Mouse (Mus musculus) lung, postnatal 10 days (tissue): ENCODE measurements around the gene Cd47.

Source experiments
- DNase-seq: peaks from one replicate; pipeline ENCODE4 v3.0.0; 2021

The Cd47 gene

DNA sequence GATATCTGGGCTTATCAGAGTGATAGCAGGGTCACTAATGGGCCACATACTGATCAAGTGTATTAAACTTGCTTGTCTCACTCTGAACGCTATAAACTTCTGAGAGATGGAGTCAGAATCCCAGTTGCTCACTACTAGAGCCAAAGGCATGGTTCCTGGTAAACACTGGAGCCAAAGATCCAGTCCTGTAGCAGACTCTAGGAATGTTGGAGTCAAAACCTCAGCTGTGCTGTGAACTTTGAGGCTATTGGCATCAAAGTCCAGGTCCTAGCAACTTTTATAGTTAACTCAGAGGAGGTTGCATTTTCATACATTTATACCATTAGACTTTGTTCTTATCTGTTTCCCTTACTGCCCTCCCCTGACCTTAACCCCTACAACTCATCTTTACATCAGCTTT, 74.2 kb downstream of the Cd47 start:
- no peak for DNase-seq

GRCm38 (mm10) chr16:49876291-49877030, 76.1 kb downstream of the Cd47 start:
- DNase-seq: no peak

GRCm38 (mm10) chr16:49877243-49877642, 76.9 kb downstream of the Cd47 start:
- DNase-seq: no peak

DNA sequence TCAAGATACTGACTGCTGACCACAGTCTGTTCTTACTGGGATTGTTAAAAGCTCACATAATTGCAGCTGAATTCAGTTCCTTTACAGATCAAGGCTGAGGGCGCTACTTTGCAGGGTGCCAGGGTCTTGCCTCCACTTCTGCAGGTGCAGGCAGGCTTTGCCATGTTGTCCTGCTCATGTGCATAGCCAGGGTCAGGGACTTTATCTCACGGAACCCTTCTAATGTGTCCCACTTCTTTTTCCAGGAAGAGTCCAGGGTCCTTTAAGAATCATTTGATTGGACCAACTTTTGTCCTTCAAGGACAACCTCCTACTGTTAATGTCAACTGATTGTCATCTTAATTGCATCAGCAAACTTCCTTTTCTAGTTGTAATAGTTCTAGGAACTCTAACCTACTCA, 77.7 kb downstream of the Cd47 start:
- DNase-seq: no peak

- no peak for DNase-seq
These were observed 86.2 kb downstream of the Cd47 start for GRCm38 (mm10) chr16:49886403-49887066.

- DNase-seq: no peak
These were observed 87.0 kb downstream of the Cd47 start for GRCm38 (mm10) chr16:49887290-49887689.

DNA sequence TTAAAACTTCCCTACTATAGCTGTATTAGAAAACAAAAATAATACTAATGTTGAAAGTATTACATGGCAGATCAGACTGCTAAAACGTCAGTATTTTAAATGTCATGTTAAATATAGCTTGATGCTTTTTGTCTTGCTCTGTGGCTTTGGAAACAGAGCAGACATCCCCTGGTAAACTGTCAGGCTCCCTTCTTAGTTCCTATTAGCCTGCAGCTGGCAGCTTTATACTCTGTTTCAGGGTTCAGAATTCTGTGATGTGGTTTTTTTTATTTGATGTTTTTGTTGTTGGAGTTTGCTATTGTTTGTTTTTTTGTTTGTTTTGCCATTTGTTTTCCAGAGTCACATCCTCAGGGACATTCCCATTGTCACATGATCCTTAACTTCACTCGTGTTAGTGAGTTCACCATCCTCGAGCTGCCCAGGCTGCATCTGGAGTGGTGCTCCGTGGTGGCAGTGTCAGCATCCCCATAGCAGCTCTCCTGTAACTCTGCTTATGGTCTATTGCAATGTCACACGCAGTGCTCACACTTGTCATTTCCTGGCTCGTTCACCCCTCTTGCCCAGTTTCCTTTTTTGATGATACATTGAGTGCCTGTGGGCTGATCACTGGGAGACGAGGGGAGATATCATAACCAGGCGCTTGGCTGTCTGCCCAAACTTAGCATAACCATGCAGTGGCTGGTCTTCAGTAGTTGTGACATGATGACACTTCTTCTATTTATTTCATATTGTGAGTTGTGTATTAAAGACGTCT, 87.7 kb downstream of the Cd47 start:
- DNase-seq: peak; percentile 42

GRCm38 (mm10) chr16:49889031-49889655, 88.8 kb downstream of the Cd47 start:
- DNase-seq: no peak

DNA sequence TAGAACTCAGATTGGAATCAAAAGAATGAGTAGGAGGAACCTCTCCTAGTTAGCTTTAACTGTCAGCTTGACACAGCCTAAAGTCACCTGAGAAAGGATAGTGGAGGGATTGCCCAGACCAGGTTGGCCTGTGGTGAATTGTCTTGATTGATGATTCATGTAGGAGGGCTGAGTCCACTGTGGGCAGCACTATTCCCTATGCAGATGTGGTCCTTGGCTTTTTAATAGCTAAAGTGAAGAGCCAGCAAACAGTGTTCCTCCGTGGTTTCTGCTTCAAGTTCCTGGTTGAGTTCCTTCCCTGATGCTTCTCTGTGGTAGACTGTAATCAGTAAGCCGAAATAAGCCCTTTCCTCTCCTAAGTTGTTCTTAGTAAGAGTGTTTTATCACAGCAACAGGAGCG, 91.9 kb downstream of the Cd47 start:
- DNase-seq: no peak

- DNase-seq: peak; percentile 33
These were observed 92.6 kb downstream of the Cd47 start for GRCm38 (mm10) chr16:49892945-49893344.

- peak; percentile 47 for DNase-seq
These were observed 94.3 kb downstream of the Cd47 start for GRCm38 (mm10) chr16:49894624-49895023.

- no peak for DNase-seq
These were observed 95.8 kb downstream of the Cd47 start for GRCm38 (mm10) chr16:49896132-49896531.

DNA sequence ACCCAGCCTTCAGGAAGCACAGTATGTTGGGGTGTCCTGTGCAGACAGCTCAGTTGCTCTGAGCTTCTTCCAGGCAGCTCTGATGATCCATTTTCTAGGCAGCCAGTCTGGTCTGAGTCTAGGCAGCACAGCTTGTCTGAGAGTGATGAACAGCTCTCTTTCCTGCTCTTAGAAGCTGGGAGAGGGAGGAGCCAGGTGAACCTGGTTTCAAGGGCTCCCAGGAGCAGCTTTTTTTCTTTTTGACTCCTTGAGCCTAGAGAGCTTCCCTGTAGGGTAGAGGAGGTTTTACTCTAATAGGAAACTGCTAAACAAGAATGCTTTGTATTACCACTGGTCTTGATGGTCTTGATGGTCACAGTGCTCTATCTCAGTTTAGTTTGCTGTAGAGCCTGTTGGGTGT, 101.1 kb downstream of the Cd47 start:
- no peak for DNase-seq

DNA sequence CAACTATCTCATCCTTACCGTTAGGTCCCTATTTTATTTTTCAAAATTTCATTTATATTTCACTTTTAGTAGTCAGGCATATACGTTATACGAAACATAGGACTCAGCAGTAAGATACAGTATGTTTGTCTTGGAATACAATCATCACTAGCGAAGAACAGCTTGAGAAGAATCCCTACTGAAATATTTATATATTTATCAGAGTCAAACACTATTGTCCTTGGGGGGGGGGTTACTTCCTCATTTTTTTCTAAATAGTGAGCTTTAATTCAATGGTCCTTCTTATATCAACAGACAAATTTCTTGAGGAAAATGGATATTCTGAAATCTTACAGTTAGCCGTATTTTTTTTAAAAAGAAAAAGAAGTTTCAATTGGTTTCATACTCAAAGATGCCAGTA, 101.8 kb downstream of the Cd47 start:
- DNase-seq: no peak

GRCm38 (mm10) chr16:49904248-49904930, 104.1 kb downstream of the Cd47 start:
- DNase-seq: no peak

GRCm38 (mm10) chr16:49905041-49905440, 104.7 kb downstream of the Cd47 start:
- no peak for DNase-seq

DNA sequence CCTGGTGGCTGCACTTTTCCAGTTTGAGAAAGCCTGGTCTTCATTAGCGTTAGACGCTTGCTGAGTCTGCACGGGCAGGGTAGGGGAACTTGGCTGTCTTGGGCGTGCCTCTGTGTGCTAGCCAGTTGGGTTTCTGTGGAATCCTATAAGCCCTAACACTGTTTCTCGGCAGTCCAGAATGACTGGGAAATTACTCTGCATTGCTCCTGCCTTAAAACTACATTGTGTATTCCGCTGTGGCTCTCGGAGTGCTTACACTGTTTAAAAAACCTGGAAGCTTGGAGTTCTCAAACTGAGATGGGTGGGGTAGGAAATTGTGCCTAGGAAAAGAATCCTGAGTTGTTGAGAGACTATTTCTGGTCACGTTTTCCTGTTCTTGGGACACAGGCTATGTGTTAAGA, 105.3 kb downstream of the Cd47 start:
- peak; percentile 21 for DNase-seq

DNA sequence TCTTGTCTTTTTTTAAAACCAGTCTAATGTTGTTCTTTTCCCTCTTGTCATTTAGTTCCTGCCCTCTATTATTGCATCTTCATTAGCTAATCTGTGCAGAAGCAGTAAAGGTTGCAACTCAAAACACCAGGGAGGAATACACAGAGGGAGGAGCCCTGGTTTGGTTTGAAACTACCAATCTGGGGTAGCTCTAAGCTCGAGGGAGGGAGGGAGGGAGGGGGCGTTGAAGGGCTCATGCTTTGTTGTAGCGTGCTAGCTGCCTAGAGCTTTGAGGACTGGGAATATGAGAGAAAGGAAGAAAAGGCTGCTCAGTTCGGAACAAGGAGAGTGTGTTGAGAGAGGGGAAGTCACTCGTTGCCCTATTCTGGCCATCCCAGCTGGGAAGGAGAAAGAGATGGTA, 105.7 kb downstream of the Cd47 start:
- no peak for DNase-seq

- DNase-seq: no peak
These were observed 106.6 kb downstream of the Cd47 start for GRCm38 (mm10) chr16:49906940-49907339.

- peak; percentile 56 for DNase-seq
These were observed 107.0 kb downstream of the Cd47 start for GRCm38 (mm10) chr16:49907356-49907755.

DNA sequence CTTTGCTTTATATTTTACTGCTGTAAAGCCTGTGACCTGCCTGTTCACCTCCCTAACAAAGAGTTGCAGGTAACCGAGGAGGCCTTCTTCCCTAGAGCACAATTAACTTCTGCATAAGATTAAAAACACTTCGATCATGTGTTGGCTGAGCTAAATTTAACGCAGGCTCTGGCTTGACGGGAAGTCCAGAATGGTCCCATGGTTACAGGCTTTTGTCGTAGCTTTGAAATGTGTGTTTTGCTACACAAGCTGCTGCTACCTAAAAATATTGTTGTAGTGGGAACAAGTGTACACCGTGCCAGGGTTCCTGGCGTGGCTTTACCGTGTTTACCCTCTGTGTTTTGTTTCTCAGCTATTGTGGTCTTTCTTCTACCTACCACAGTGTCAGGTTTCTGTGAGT, 109.2 kb downstream of the Cd47 start:
- no peak for DNase-seq

DNA sequence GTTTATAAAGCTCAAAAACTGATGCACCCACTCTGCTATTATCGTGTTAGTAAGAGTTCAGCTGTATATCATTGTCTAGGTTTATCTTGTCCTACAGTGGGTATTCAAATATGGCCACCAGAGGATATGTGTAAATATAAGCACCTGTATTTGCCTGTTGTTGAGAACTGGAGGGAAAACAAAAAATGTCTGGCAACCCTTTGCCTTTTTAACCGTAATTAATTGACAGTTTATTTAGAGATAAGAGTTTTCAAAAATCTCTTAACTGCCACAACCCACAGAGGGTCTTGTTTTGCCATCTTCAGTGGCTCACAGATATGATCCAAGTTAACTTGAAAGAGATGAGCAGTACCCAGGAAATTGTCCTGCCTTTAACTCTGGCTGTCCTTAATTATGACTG, 113.8 kb downstream of the Cd47 start:
- no peak for DNase-seq
